Mouse (Mus musculus) limb, embryonic 13.5 days (tissue): Measurements from ENCODE around the gene Gm12216. TPM values are rescaled to one million over a fixed set of nuclear protein-coding genes. Genes with fewer than 3 reads are reported as not detected.
"Not testable (repeated sequence)": the region's sequence is repeated elsewhere in the genome, so short reads cannot be mapped to it uniquely, and the experiment has no call there.

ENCODE experiments used
- ATAC-seq: fragments of 200-750 bp; cut with Nextera tagmentation; 2 replicates; pipeline ENCODE4 v1.8.0; 2017; ENCODE audit warnings: low read depth, moderate number of reproducible peaks, moderate TSS enrichment; ENCODE audit not compliant: low FRiP score
- H3K27ac ChIP-seq: fragments of 300-500 bp; sonication (generic); 2 replicates; pipeline ENCODE4 v1.5.1; 2015; ENCODE audit warnings: inconsistent platforms, mild to moderate bottlenecking, moderate library complexity
- H3K27me3 ChIP-seq: fragments of 300-500 bp; sonication (generic); 2 replicates; pipeline ENCODE4 v1.6.1; 2015; ENCODE audit warnings: mild to moderate bottlenecking, inconsistent platforms
- H3K36me3 ChIP-seq: fragments of 300-500 bp; sonication (generic); 2 replicates; pipeline ENCODE4 v1.6.1; 2015; ENCODE audit warnings: inconsistent platforms, mild to moderate bottlenecking, moderate library complexity
- H3K4me1 ChIP-seq: fragments of 300-500 bp; sonication (generic); 2 replicates; pipeline ENCODE4 v1.6.1; 2015; ENCODE audit warnings: inconsistent platforms
- H3K4me2 ChIP-seq: fragments of 300-500 bp; sonication (generic); replicated peaks from 2 replicates; pipeline ENCODE4 v1.6.1; 2015; ENCODE audit warnings: inconsistent platforms, mild to moderate bottlenecking, moderate library complexity
- H3K4me3 ChIP-seq: fragments of 300-500 bp; sonication (generic); 2 replicates; pipeline ENCODE4 v1.5.1; 2015; ENCODE audit warnings: moderate library complexity, mild to moderate bottlenecking, inconsistent platforms
- H3K9ac ChIP-seq: fragments of 300-500 bp; sonication (generic); 2 replicates; pipeline ENCODE4 v1.6.1; 2015; ENCODE audit warnings: mild to moderate bottlenecking, inconsistent platforms
- H3K9me3 ChIP-seq: fragments of 300-500 bp; sonication (generic); 2 replicates; pipeline ENCODE4 v1.6.1; 2016; ENCODE audit warnings: inconsistent platforms
- WGBS: fragments of 180-500 bp; shearing (Covaris S2); methylation state at CpG from one replicate; pipeline ENCODE4 v1.1.7; 2015; 5-methylcytosine and 5-hydroxymethylcytosine counted together
- polyA plus RNA-seq: library from polyadenylated mRNA; unstranded; fragments of >200 nt; fragmentation: Nextera tagmentation; extraction: Ambion mirVana; gene quantifications from 2 replicates; pipeline ENCODE4 v1.2.1, GENCODE M21; 2015

Gene Gm12216
- polyA plus RNA-seq, 1 experiment from 2014 or later, result 0.56 TPM

DNA sequence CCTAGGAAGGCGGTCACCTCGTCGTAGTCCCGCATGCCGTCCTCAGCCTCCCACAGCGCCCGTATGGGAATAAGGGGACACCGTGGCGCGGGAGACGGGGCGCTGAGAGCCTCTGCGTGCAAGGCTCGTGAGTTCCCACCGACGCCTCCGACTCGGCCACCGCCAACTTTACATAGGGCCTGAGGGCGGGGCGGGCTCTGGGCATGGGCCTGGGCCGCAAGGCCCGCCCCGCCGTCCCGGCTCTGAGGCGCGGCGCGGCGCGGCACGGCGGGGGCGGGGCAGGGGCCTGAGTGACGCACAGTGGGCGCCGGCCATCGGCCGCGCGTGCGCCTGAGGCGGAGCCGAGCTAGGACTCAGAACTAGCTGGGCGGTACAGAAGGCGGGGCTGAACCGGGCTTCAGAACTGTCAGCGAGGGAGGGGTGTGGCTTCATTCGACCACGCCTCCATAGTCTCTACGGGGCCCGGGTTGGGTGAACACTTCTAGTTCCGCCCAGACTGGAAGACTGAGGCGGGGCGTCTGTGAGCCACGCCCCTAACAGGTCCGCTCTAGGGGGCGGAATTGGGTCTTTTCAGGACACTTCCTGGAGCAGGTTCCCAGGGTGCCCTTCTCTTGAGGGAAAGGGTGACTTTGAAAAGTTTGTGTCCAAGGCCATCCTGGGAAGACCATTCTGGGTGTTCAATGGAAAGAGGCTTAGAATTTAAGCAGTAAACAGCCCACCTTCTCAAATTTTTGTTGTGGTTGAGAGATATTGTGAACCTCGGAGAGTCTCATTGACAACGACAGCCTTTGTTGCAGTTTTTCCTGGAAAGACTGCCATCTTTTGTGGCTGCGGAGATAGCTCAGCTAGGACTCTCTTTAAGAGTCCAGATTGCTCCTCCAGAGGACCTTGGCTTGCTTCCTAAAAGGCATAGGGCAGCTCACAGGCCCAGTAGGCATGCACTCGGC lies 32.7 kb upstream of the Gm12216 start, which contains the start of gene Slc22a5:
Gene Slc22a5, minus strand, starts transcription at position 156 of the 947 bp plus-strand sequence.
- Histone ChIP-seq H3K9me3 (no peaks in the 10 kb centered on the region), H3K4me3 (peak within 1 kb of the TSS; percentile 69), H3K9ac (peak within 1 kb of the TSS; percentile 74), H3K27ac (no peak within 1 kb of the TSS), H3K36me3 (no peaks in the 10 kb centered on the region), H3K4me1 (peaks cover 25% of the 10 kb centered on the region), H3K4me2 (peak within 1 kb of the TSS; percentile 94), H3K27me3 (no peaks in the 10 kb centered on the region)
- WGBS, result 4% methylated on average over 63 of the region's 63 CpGs
- peak; percentile 99 for ATAC-seq

- H3K9ac ChIP-seq, result peak overlapping the region; percentile 74
- peak overlapping the region; percentile 94 for H3K4me2 ChIP-seq
- no peak; the same call in 1 of the 2 replicates for ATAC-seq
- H3K27me3 ChIP-seq, result no peaks in the 10 kb centered on the region
- peaks cover 2% of the 10 kb centered on the region; the same call in 1 of the 2 replicates for H3K36me3 ChIP-seq
- 2% methylated on average over 33 of the region's 33 CpGs for WGBS
- H3K9me3 ChIP-seq, result no peaks in the 10 kb centered on the region
- H3K4me3 ChIP-seq, result peak overlapping the region; percentile 69
- H3K27ac ChIP-seq, result no peak overlapping the region
- peaks cover 25% of the 10 kb centered on the region for H3K4me1 ChIP-seq
Measured at GRCm38 (mm10) chr11:53890906-53891504, 31.9 kb upstream of the Gm12216 start.

- Histone ChIP-seq H3K36me3 (peaks cover 2% of the 10 kb centered on the region; the same call in 1 of the 2 replicates), H3K9ac (peak overlapping the region; percentile 74; the same call in 1 of the 2 replicates), H3K27me3 (no peaks in the 10 kb centered on the region), H3K4me2 (peak overlapping the region; percentile 94), H3K9me3 (no peaks in the 10 kb centered on the region), H3K4me3 (peak overlapping the region; percentile 69; the same call in 1 of the 2 replicates), H3K27ac (no peak overlapping the region), H3K4me1 (peaks cover 25% of the 10 kb centered on the region)
- ATAC-seq, result no peak
- WGBS, result 83% methylated on average over 2 of the region's 2 CpGs
Measured at GRCm38 (mm10) chr11:53890225-53890624, 31.2 kb upstream of the Gm12216 start.

DNA sequence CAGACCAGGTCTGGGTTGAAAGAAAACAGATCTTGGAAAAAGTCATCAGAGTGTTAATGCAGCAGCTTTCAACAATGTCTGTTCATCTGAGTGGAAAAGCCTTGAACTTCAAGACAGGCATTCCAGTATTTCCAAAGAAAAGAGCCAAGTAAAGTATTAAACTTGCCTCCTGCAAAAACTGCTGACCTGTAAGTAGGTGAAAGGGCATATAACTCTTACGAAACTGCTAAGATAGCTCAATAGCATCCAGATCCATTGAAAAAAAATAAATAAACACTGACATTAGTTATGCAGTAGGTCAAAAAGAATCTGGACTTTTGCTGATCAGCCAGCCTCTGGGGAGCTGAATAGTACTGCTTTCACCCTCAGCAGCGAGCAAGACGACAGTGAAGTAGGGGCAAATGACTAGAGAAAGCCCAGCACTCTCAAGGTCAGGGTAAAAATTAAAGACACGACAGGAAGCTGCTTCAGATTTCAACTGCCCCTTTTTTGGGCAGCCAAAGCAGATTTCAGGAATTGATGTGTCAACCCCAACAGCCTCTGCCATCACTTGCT lies 30.1 kb upstream of the Gm12216 start:
- no peak for ATAC-seq
- 55% methylated on average over 4 of the region's 4 CpGs for WGBS
- Histone ChIP-seq H3K9ac (no peak overlapping the region), H3K27me3 (no peaks in the 10 kb centered on the region), H3K4me1 (peaks cover 25% of the 10 kb centered on the region), H3K27ac (no peak overlapping the region), H3K36me3 (peaks cover 2% of the 10 kb centered on the region; the same call in 1 of the 2 replicates), H3K4me3 (no peak overlapping the region), H3K9me3 (no peaks in the 10 kb centered on the region), H3K4me2 (no peak overlapping the region)

GRCm38 (mm10) chr11:53888242-53888641 lies 29.2 kb upstream of the Gm12216 start:
- H3K4me2 ChIP-seq, result no peak overlapping the region
- peaks cover 25% of the 10 kb centered on the region for H3K4me1 ChIP-seq
- H3K27me3 ChIP-seq, result no peaks in the 10 kb centered on the region
- no peak for ATAC-seq
- no peak overlapping the region for H3K9ac ChIP-seq
- no peak overlapping the region for H3K4me3 ChIP-seq
- no peaks in the 10 kb centered on the region for H3K9me3 ChIP-seq
- 79% methylated on average over 4 of the region's 4 CpGs for WGBS
- H3K27ac ChIP-seq, result no peak overlapping the region
- peaks cover 2% of the 10 kb centered on the region; the same call in 1 of the 2 replicates for H3K36me3 ChIP-seq

- Histone ChIP-seq H3K27ac (no peak overlapping the region), H3K36me3 (peaks cover 2% of the 10 kb centered on the region; the same call in 1 of the 2 replicates), H3K27me3 (no peaks in the 10 kb centered on the region), H3K4me3 (no peak overlapping the region), H3K9ac (no peak overlapping the region), H3K9me3 (no peaks in the 10 kb centered on the region), H3K4me2 (no peak overlapping the region), H3K4me1 (0 out of 2 replicates have a peak, but pooled peaks cover 3% of the 10 kb centered on the region)
- no peak for ATAC-seq
- 85% methylated on average over 2 of the region's 2 CpGs for WGBS
Measured at GRCm38 (mm10) chr11:53883287-53883686, 24.2 kb upstream of the Gm12216 start.

- H3K4me2 ChIP-seq, H3K27ac ChIP-seq, H3K9ac ChIP-seq, H3K4me3 ChIP-seq, H3K36me3 ChIP-seq, H3K4me1 ChIP-seq, ATAC-seq, H3K9me3 ChIP-seq, H3K27me3 ChIP-seq: not testable (repeated sequence)
- 79% methylated on average over 5 of the region's 5 CpGs for WGBS
Measured at GRCm38 (mm10) chr11:53878096-53878495, 19.0 kb upstream of the Gm12216 start.

- Histone ChIP-seq H3K27me3 (no peaks in the 10 kb centered on the region), H3K4me1 (no peaks in the 10 kb centered on the region), H3K4me2 (no peak overlapping the region), H3K9me3 (no peaks in the 10 kb centered on the region), H3K4me3 (no peak overlapping the region), H3K27ac (no peak overlapping the region), H3K9ac (no peak overlapping the region), H3K36me3 (peaks cover 16% of the 10 kb centered on the region)
- WGBS, result 80% methylated on average over 4 of the region's 4 CpGs
- ATAC-seq, result no peak
Measured at GRCm38 (mm10) chr11:53876488-53876887, 17.4 kb upstream of the Gm12216 start.

DNA sequence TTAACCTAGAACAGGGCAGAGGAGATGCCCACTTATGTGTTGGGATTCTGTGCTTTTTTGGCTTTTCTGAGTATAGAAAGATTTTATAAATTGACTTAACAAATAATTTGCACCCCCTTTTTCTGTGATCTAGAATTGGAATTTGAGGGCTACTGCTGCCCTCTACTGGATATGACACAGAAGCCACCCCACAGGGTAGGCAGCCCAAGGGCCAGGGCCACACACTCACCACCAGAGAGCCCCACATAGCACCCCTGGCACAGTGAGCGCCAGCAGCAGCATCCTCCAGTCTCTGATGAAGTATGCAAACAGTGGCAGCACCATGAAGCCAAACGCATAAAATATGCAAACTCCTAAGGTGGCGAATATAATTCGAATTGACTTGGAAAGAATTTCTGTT lies 15.7 kb upstream of the Gm12216 start:
- Histone ChIP-seq H3K9ac (no peak overlapping the region), H3K4me1 (no peaks in the 10 kb centered on the region), H3K4me3 (no peak overlapping the region), H3K27ac (no peak overlapping the region), H3K36me3 (peaks cover 25% of the 10 kb centered on the region), H3K27me3 (no peaks in the 10 kb centered on the region), H3K9me3 (no peaks in the 10 kb centered on the region), H3K4me2 (no peak overlapping the region)
- 74% methylated on average over 4 of the region's 4 CpGs for WGBS
- no peak for ATAC-seq

DNA sequence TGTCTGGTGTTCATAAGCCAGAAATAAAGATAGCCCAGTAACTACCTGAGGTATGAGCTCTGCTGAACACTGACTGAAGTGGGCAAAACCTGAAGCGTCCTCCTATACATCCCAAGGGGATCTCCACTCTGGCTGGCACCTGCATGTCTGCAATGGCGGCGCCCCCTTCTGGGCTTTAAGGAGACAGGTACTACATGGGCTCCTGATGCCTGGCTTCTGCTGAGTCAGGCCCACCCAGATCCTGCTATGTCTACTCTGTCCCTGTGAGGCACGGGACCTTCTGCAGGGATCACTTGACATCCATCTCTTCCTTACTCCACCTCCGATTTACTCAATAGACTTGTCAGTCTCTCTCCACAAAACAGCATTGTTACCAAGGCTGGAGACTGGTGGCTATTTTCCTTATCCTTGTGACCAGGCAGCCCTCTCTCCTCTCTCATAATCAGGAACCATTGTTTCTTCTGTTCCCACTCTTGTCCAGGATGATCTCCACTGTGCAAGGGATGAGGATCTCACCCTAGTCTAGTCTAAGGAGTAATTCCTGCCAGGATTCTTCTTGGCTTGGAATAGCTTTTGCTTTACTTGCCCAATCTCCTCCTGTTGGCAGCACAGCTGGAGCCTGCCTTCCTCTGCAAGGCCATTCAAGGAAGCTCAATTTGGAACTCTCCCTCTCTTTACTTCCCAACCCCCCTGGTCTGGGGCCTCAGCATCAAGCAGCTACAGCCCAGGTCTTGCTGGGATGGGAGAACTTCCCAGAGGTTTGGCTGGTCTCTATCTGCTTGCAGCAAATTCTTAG lies 15.1 kb upstream of the Gm12216 start:
- peaks cover 25% of the 10 kb centered on the region for H3K36me3 ChIP-seq
- not testable (repeated sequence) for H3K4me1 ChIP-seq, H3K4me2 ChIP-seq, ATAC-seq, H3K4me3 ChIP-seq, H3K9ac ChIP-seq, H3K27ac ChIP-seq, H3K27me3 ChIP-seq, H3K9me3 ChIP-seq
- 62% methylated on average over 5 of the region's 5 CpGs for WGBS

DNA sequence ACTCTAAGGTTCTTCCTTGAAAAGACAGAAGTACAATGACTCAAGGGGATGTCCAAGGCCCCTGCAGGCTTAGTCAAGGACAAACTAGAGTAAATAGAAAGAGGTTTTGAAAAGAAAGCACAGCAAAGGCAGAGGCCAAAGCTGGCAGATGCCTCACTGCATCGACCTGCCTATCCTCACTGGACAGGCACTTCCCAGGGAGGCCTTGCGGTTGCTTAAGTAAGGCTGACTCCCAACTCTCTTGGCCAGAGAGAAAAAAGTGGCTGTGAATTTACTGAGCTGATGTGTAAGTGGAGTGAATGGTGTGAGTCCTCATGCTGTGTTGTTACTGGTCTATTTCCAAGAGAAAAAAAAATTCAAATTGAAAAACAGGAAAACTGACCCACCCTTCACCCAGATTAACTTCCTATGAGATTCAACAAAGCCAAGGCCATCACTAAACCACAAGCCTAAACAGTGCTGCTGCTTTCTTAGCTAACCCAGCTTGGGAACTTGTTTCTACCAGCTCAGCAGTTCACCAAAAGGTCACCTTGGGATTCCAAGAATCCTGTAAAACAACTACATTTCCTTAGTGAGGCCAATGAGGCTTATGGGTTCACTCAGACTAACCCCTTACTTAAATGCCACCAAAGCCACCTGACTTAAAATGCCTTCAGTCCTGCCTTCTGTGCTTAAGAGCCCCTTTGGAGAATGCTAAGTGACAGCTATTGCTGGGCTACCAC lies 12.9 kb upstream of the Gm12216 start:
- peaks cover 25% of the 10 kb centered on the region for H3K36me3 ChIP-seq
- H3K4me2 ChIP-seq, result no peak overlapping the region
- 82% methylated on average over 2 of the region's 2 CpGs for WGBS
- H3K9me3 ChIP-seq, result no peaks in the 10 kb centered on the region
- no peaks in the 10 kb centered on the region for H3K27me3 ChIP-seq
- no peak overlapping the region for H3K4me3 ChIP-seq
- H3K9ac ChIP-seq, result no peak overlapping the region
- no peak for ATAC-seq
- H3K4me1 ChIP-seq, result no peaks in the 10 kb centered on the region
- no peak overlapping the region for H3K27ac ChIP-seq
